Mouse (Mus musculus) embryonic facial prominence, embryonic 15.5 days (tissue): ENCODE measurements around the gene Klhl32. TPM values are rescaled to one million over a fixed set of nuclear protein-coding genes. Genes with fewer than 3 reads are reported as not detected.

Experiments
- ATAC-seq: fragments of 200-750 bp; cut with Nextera tagmentation; 2 replicates; pipeline ENCODE4 v1.8.0; 2017; ENCODE audit warnings: low read depth, moderate TSS enrichment; ENCODE audit not compliant: insufficient number of reproducible peaks, low FRiP score, low TSS enrichment
- H3K27ac ChIP-seq: fragments of 300-500 bp; sonication (generic); replicated peaks from 2 replicates; pipeline ENCODE4 v1.5.1; 2015; ENCODE audit warnings: mild to moderate bottlenecking, inconsistent platforms
- H3K27me3 ChIP-seq: fragments of 300-500 bp; sonication (generic); 2 replicates; pipeline ENCODE4 v1.6.1; 2015; ENCODE audit warnings: inconsistent platforms
- H3K36me3 ChIP-seq: fragments of 300-500 bp; sonication (generic); 2 replicates; pipeline ENCODE4 v1.6.1; 2015; ENCODE audit warnings: mild to moderate bottlenecking, inconsistent platforms
- H3K4me1 ChIP-seq: fragments of 300-500 bp; sonication (generic); 2 replicates; pipeline ENCODE4 v1.6.1; 2015; ENCODE audit warnings: inconsistent platforms
- H3K4me2 ChIP-seq: fragments of 300-500 bp; sonication (generic); replicated peaks from 2 replicates; pipeline ENCODE4 v1.6.1; 2015; ENCODE audit warnings: mild to moderate bottlenecking, inconsistent platforms
- H3K4me3 ChIP-seq: fragments of 300-500 bp; sonication (generic); replicated peaks from 2 replicates; pipeline ENCODE4 v1.5.1; 2015; ENCODE audit warnings: mild to moderate bottlenecking, inconsistent platforms
- H3K9ac ChIP-seq: fragments of 300-500 bp; sonication (generic); 2 replicates; pipeline ENCODE4 v1.6.1; 2015; ENCODE audit warnings: inconsistent platforms
- H3K9me3 ChIP-seq: fragments of 300-500 bp; sonication (generic); replicated peaks from 2 replicates; pipeline ENCODE4 v1.6.1; 2016; ENCODE audit warnings: inconsistent platforms
- WGBS: fragments of 180-500 bp; shearing (Covaris S2); methylation state at CpG from one replicate; pipeline ENCODE4 v1.1.7; 2015; 5-methylcytosine and 5-hydroxymethylcytosine counted together
- polyA plus RNA-seq: library from polyadenylated mRNA; unstranded; fragments of >200 nt; fragmentation: Nextera tagmentation; extraction: Ambion mirVana; gene quantifications from 2 replicates; pipeline ENCODE4 v1.2.1, GENCODE M21; 2015

Klhl32 gene
- polyA plus RNA-seq, 1 experiment from 2014 or later: 6.3 TPM

DNA sequence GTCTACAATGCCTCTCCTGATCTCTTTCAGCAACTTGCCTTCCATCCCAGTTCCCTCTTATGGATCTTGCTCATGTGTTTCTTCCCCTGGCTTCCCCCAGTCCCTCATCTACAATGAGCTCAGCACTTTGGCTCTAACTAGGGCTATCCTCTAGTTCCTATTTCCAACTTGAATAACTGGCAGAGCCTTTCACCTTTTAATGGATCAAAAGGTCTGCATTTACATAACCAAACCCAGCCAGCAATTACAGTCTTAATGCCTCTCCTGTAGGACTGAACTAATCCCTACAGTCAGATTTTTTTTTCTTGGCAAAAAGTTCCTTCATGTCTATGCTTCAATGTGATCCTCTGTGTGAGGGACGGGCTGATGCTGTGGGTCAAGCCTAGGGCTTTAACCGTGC is 3.5 kb downstream of the Klhl32 start:
- no peaks in the 10 kb centered on the region for H3K27me3 ChIP-seq
- H3K27ac ChIP-seq: no peak overlapping the region
- H3K9ac ChIP-seq: no peak overlapping the region
- no peaks in the 10 kb centered on the region for H3K36me3 ChIP-seq
- H3K4me2 ChIP-seq: no peak overlapping the region
- no peaks in the 10 kb centered on the region for H3K4me1 ChIP-seq
- H3K9me3 ChIP-seq: no peaks in the 10 kb centered on the region
- no peak overlapping the region for H3K4me3 ChIP-seq
- ATAC-seq: no peak
- WGBS: 76% methylated on average over 2 of the region's 2 CpGs

DNA sequence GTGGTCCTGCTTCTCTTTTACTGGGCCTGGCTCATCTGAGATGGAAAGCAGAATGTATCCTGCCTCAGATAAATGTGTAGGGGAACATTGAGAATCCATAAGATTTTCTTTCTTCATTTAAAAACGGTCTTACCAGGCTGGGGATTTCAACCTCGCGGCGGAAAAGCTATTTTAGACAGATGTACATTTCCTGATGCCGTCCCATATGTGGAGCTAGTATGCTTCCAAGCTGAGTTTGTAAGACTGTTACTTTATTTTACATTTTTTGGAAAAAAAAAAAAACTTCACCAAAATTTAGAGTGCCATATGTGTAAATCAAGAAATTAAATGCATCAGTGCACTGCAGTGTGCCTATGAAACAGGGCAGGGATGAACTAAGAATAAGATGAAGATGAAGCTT is 5.4 kb downstream of the Klhl32 start:
- Histone ChIP-seq H3K36me3 (no peaks in the 10 kb centered on the region), H3K27ac (no peak overlapping the region), H3K4me2 (no peak overlapping the region), H3K9me3 (no peaks in the 10 kb centered on the region), H3K4me3 (no peak overlapping the region), H3K27me3 (no peaks in the 10 kb centered on the region), H3K9ac (no peak overlapping the region), H3K4me1 (no peaks in the 10 kb centered on the region)
- WGBS: 64% methylated on average over 5 of the region's 5 CpGs
- ATAC-seq: no peak

DNA sequence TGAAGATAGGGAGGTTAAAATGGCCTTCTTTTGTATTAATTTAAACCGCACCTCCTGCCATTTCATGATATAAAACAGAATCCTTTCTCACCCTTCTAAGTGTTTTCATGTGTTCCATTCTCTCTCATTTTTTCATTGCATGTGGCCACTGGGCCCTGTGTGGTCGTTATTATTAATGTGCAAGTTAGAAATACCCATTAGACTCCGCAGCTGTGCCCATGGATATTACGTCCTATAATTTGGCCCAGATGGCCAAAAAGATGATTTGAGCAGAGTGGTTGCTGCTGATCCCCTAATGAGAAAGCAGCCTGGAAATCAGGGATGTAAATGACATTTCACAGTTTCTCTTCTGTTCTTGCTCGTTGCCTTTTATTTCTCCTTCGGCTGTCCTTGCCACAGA is 12.4 kb downstream of the Klhl32 start:
- H3K27me3 ChIP-seq: no peaks in the 10 kb centered on the region
- no peak overlapping the region for H3K4me3 ChIP-seq
- no peaks in the 10 kb centered on the region for H3K4me1 ChIP-seq
- H3K9me3 ChIP-seq: no peaks in the 10 kb centered on the region
- H3K27ac ChIP-seq: no peak overlapping the region
- H3K36me3 ChIP-seq: no peaks in the 10 kb centered on the region
- no peak overlapping the region for H3K4me2 ChIP-seq
- WGBS: 38% methylated on average over 6 of the region's 6 CpGs
- no peak overlapping the region for H3K9ac ChIP-seq
- ATAC-seq: no peak

DNA sequence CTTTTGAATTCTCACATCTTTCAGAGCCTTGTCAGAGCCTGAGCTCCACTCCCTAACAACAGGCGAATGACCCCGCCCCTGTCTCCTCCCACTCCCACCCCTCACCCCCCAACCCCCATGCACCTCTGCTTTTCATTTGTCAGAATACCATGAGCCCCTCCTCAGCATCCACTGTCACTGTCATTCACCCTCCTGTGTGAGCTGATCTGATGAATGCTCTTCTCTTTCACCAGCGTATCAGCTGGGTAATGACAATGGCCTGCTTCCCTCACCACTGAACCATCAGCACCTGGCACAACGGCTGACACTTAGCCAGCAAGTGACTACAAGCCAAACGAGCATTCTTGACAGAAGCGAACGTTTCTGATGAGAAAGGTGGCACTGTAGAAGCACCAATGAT is 15.4 kb downstream of the Klhl32 start:
- no peaks in the 10 kb centered on the region for H3K36me3 ChIP-seq
- no peak overlapping the region for H3K27ac ChIP-seq
- H3K4me2 ChIP-seq: no peak overlapping the region
- no peak overlapping the region for H3K9ac ChIP-seq
- H3K4me3 ChIP-seq: no peak overlapping the region
- H3K4me1 ChIP-seq: no peaks in the 10 kb centered on the region
- no peaks in the 10 kb centered on the region for H3K9me3 ChIP-seq
- H3K27me3 ChIP-seq: no peaks in the 10 kb centered on the region
- WGBS: 52% methylated on average over 7 of the region's 7 CpGs
- ATAC-seq: no peak

DNA sequence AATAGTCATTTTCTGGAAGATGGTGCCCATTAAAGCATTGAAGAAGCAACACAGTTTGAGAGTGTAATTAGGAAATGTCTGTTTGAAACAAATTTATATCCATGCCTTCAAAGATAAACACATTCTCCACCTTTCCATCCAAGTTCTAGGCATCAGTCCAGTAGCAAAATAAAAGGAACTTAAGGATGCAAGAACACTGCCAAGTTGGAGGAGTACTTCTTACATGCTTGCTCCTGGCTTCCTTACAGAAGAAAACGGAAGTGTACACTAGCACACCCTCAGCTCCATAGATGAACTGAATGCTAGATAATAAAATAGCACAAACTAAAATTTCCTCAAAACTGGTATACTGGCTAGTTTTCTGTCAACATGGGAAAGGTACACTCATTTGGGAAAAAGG is 42.6 kb downstream of the Klhl32 start:
- Histone ChIP-seq H3K4me3 (no peak overlapping the region), H3K27ac (no peak overlapping the region), H3K9ac (no peak overlapping the region), H3K9me3 (no peaks in the 10 kb centered on the region), H3K4me1 (no peaks in the 10 kb centered on the region), H3K4me2 (no peak overlapping the region), H3K27me3 (no peaks in the 10 kb centered on the region), H3K36me3 (no peaks in the 10 kb centered on the region)
- no peak for ATAC-seq
- 78% methylated on average over 1 of the region's 1 CpGs for WGBS

DNA sequence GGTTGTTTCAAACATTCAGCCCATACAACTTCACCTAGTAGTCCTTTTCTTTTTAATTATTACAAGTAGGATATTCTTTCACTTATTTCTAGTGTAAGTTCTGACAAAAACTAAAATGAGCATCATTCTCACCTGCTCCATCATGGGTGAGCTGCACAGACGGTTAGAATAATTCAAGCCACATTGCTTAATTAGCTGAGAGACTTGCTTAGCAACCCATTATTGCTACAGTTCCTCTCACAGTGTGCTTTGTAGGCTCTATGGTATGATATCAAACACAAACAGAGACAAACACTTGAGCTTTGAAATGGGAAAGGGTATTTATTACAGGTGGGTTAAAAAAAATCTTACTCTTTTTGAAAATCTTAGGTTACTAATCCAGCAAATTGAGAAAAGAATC is 49.0 kb downstream of the Klhl32 start:
- no peak overlapping the region for H3K27ac ChIP-seq
- H3K9me3 ChIP-seq: no peaks in the 10 kb centered on the region
- ATAC-seq: no peak
- no peaks in the 10 kb centered on the region for H3K36me3 ChIP-seq
- 39% methylated on average over 1 of the region's 1 CpGs for WGBS
- H3K27me3 ChIP-seq: no peaks in the 10 kb centered on the region
- H3K9ac ChIP-seq: no peak overlapping the region
- H3K4me3 ChIP-seq: no peak overlapping the region
- no peaks in the 10 kb centered on the region for H3K4me1 ChIP-seq
- H3K4me2 ChIP-seq: no peak overlapping the region

DNA sequence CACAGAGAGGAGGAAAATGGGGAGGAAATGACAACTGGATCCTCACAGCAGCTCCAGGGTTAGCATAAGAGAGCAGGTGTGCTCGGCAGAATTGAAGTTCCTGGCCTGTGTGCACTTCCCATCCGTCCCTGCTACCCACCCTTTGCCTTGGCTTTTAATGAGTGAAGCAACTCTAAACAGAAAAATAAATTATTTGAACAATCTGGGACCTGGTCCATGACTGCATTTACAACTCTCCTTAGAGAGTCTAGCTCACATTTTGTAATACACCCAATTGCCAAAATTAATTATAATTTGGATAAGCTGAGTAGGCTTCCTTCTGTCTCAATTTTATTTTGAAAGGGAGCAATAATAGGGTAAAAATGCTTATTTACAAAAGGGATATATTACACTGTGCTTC is 49.6 kb downstream of the Klhl32 start:
- no peaks in the 10 kb centered on the region for H3K36me3 ChIP-seq
- no peak overlapping the region for H3K27ac ChIP-seq
- no peak for ATAC-seq
- H3K27me3 ChIP-seq: no peaks in the 10 kb centered on the region
- no peak overlapping the region for H3K4me3 ChIP-seq
- H3K4me1 ChIP-seq: 0 out of 2 replicates have a peak, but pooled peaks cover under 1% of the 10 kb centered on the region
- 51% methylated on average over 2 of the region's 2 CpGs for WGBS
- no peak overlapping the region for H3K9ac ChIP-seq
- no peaks in the 10 kb centered on the region for H3K9me3 ChIP-seq
- H3K4me2 ChIP-seq: no peak overlapping the region

DNA sequence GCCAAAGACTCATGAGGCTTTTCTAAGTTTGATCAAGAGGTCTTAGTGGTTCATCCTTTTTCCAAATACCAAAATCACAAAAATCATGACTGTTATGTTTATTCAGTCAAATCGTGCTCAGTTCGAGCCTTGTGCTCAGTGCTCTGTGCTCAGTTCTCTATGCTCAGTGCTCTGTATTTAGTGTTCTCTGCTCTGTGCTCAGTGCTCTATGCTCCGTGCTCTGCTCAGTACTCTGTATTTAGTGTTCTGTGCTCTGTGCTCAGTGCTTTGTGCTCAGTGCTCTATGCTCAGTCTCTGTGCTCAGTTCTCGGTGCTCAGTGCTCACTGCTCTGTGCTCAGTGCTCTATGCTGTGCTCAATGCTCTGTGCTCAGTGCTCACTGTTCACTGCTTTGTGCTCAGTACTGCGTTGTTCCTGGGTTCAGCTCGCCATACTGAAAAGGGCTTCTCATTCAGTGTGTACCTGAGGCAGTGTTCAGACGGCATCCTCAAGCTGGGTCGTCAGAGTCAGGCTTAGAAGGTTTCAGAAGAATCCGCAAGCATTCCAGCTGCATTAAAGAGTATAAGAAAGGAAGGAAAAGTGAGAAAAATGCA is 50.5 kb downstream of the Klhl32 start:
- no peak overlapping the region for H3K4me3 ChIP-seq
- no peak overlapping the region for H3K9ac ChIP-seq
- H3K9me3 ChIP-seq: no peaks in the 10 kb centered on the region
- WGBS: 89% methylated on average over 9 of the region's 9 CpGs
- ATAC-seq: no peak
- H3K27me3 ChIP-seq: no peaks in the 10 kb centered on the region
- H3K4me2 ChIP-seq: no peak overlapping the region
- H3K4me1 ChIP-seq: 0 out of 2 replicates have a peak, but pooled peaks cover 3% of the 10 kb centered on the region
- no peak overlapping the region for H3K27ac ChIP-seq
- no peaks in the 10 kb centered on the region for H3K36me3 ChIP-seq

DNA sequence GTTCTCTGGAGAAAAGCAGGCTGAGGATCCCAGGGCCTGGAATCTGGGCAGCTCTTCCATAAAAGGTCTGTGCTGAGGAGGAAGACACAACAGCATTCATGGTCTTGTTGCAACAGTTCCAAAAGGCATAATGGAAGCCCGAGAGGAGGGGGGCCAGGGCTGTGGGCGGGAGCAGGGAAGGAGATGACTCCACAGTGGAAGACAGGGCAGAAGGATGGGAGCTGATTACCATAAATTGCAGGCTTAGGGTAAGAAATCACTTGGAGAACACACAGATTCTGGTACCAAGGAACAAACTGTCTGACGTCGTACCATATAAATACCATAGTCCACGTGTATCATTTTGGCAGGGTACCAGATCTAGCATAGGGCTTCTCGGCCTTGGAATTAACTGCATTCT is 51.9 kb downstream of the Klhl32 start:
- Histone ChIP-seq H3K9me3 (no peaks in the 10 kb centered on the region), H3K9ac (no peak overlapping the region), H3K27ac (no peak overlapping the region), H3K4me1 (0 out of 2 replicates have a peak, but pooled peaks cover 3% of the 10 kb centered on the region), H3K27me3 (no peaks in the 10 kb centered on the region), H3K4me2 (no peak overlapping the region), H3K36me3 (no peaks in the 10 kb centered on the region), H3K4me3 (no peak overlapping the region)
- WGBS: 70% methylated on average over 6 of the region's 6 CpGs
- no peak for ATAC-seq

DNA sequence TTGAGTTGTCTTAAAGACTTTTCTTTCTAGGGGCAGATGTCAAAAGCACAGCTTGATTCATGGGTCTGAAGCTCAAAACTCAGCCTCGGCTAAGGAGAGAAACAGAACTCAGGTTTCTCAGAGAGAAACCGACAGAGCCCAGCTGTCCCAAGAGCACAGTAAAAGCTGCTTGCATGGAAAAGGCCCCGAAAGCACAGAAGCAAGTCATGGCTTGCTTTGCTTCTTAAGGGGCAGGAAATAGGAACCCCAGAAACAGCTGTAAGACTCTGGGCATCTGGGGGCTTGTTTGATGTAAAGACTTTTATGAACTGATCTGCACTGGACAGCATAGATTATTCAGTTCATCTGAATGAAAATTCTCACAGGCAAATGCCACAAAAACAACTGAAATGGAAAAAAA is 53.1 kb downstream of the Klhl32 start:
- H3K27ac ChIP-seq: no peak overlapping the region
- no peak overlapping the region for H3K9ac ChIP-seq
- H3K36me3 ChIP-seq: no peaks in the 10 kb centered on the region
- no peak for ATAC-seq
- H3K9me3 ChIP-seq: no peaks in the 10 kb centered on the region
- H3K4me3 ChIP-seq: no peak overlapping the region
- 0 out of 2 replicates have a peak, but pooled peaks cover 3% of the 10 kb centered on the region for H3K4me1 ChIP-seq
- H3K4me2 ChIP-seq: no peak overlapping the region
- 34% methylated on average over 3 of the region's 3 CpGs for WGBS
- no peaks in the 10 kb centered on the region for H3K27me3 ChIP-seq

DNA sequence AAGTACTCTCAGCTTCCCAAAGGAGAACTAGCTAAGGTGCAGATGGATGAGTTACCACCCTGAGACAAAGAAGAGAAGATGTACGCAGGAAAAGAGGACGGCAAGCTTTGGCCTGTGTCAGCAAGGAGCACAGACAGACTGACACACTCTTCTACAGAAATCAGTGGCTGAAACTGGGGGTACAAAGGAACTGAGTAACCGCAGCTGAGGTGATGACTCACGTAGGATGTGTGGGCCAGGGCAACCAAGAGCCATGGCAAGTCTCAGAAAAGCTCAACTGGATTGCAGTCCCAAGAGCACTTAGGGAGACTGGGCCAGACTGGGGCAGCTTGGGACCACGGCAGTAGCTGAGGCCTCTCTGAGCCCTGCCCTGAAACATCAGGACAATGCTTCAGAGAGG is 53.6 kb downstream of the Klhl32 start:
- H3K27ac ChIP-seq: no peak overlapping the region
- H3K4me2 ChIP-seq: no peak overlapping the region
- 0 out of 2 replicates have a peak, but pooled peaks cover 3% of the 10 kb centered on the region for H3K4me1 ChIP-seq
- 82% methylated on average over 5 of the region's 5 CpGs for WGBS
- H3K9me3 ChIP-seq: no peaks in the 10 kb centered on the region
- H3K27me3 ChIP-seq: no peaks in the 10 kb centered on the region
- no peak overlapping the region for H3K4me3 ChIP-seq
- no peaks in the 10 kb centered on the region for H3K36me3 ChIP-seq
- ATAC-seq: no peak
- no peak overlapping the region for H3K9ac ChIP-seq

DNA sequence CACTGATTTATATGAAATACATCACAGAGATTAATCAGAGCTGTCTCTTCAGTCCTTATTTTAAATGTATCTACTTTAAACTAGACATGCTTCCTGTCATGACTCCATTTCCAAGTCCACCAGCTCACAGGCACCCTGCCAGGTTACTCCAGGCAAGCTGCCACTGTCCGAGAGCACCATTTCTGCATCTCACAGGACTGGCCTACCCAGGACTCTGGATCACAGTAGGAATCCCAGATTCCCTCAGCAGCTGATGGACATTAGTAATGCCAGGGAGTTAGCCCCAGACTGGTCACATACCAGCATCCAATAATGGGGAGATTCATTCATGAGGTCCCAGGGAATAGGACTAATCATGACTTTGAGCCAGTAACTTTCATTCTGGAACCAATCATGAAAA is 54.7 kb downstream of the Klhl32 start:
- no peak overlapping the region for H3K4me3 ChIP-seq
- no peak overlapping the region for H3K27ac ChIP-seq
- no peaks in the 10 kb centered on the region for H3K9me3 ChIP-seq
- ATAC-seq: no peak
- H3K27me3 ChIP-seq: no peaks in the 10 kb centered on the region
- H3K36me3 ChIP-seq: no peaks in the 10 kb centered on the region
- WGBS: 44% methylated on average over 1 of the region's 1 CpGs
- H3K4me2 ChIP-seq: no peak overlapping the region
- H3K4me1 ChIP-seq: 0 out of 2 replicates have a peak, but pooled peaks cover 3% of the 10 kb centered on the region
- H3K9ac ChIP-seq: no peak overlapping the region
